Mouse (Mus musculus): Measurements from ENCODE around the gene Glyr1.

Gene Glyr1

DNA sequence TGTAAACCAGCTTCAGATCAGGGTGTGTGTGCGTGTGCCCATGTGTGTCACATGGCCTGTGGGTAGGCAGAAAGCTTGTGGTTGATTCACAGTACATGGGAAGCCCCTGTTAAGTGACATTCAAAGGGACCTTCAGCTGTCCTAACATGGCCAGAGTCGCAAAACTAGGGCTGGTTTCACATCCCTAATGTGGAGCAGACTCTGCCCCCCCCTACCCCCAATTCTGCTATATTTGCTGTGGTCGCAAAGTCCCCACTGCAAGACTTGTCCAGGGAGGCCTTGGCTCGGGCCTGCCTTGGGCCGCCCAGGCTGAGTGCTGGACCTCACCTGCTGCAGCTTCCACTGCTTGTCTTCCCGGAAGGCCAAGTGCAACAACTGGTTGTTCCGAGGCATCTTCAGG, 38.4 kb downstream of the Glyr1 start:
- no peak for DNase-seq (ENCODE audit: low spot score)

DNA sequence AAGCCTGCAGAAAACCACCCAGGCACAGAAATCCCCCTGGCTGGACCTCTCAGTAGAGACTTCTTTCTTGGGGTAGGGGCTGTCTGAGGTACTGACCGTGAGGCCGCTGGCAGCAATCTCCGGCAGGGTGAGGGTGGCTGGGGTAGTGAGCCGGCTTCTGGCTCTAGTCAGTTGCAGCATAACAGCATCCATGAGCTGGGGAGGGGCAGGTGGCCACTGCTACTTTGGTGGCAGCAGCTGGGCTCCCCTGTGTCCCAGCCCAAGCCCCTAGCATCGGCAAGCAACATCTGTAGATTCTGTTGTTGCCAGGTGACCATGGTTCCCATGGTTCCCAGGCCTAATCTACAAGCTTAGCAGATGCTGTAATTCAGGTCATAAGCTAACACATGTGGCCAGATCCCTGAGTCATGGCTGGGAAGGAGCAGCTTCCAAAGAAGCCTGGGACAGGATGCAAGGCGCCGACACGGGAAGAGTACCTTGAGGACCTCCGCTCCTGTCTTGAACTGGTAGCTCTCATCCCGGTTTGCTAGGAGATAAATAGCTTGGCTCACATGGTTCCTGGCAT, 39.2 kb downstream of the Glyr1 start:
- DNase-seq (ENCODE audit: low spot score), result no peak

- no peak for DNase-seq (ENCODE audit: low spot score)
These were observed 41.6 kb downstream of the Glyr1 start for GRCm38 (mm10) chr16:5008076-5008475.

DNA sequence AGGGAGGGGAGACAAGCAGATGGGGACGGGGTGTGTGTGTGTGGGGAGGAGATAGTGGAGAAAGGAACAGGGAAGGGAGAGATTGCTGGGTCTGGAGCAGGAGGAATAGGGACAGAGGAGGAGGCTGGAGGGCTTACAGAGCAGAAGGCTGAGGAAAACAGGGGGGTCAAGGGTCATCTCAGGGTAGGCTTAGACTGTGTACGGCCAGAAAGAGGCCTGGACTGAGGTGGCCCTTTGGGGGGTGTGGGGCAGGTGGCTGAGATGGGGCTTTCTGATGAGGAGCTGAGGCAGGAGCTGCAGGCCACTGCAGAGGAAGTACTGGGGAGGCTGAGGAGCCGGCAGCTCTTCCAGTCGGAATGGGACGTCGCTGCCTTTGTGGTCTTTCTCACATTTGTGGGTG, 42.2 kb downstream of the Glyr1 start:
- DNase-seq (ENCODE audit: low spot score), result no peak

GRCm38 (mm10) chr16:5007067-5007466, 42.6 kb downstream of the Glyr1 start, which contains the start of gene Smim22:
TSS of gene Smim22 (plus strand) at chr16:5007288.
- peak; percentile 42 for DNase-seq (ENCODE audit: low spot score)

- no peak for DNase-seq (ENCODE audit: low spot score)
These were observed 49.1 kb downstream of the Glyr1 start for GRCm38 (mm10) chr16:5000611-5001010.

DNA sequence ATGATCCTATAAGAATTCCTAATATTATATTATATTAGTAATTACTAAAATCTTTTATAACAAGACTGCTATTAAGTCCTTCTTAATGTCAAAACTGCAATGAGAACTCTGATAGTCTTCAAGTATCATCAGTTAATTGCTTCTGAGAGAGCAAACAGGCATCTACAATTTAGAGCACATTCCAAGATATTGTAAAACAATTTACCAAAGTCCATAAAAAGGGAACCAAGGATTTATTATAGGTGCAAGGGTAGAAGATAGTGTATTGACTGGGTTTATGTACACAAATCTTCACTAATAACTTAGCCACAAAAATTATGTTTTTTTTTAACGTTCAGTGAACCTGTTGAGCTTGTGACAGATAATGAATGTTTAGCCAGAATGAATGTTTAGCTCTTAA, 50.7 kb downstream of the Glyr1 start:
- no peak for DNase-seq (ENCODE audit: low spot score)

- DNase-seq (ENCODE audit: low spot score), result no peak
These were observed 52.1 kb downstream of the Glyr1 start, which contains the start of gene Sept12 for GRCm38 (mm10) chr16:4997553-4997952. TSS of gene Sept12 (minus strand) at chr16:4997852.

DNA sequence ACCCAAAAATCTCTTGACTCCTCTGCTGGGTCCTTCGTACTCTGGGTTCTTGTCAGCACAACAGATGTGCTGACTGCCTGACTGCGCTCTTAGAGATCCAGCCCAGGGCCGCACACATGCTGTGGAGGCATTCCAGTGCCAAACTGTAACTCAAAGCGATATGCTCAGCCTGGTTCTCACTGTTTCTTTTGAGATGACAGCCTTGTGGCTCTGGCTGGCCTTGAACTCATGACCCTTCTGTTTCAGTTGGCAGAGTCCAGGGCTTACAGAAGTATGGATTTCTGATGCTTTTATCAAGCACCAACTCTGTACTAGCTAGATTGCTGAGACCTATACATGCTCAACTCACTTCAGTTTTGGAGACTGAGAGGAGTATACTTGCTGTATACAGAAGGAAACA, 56.4 kb downstream of the Glyr1 start:
- peak; percentile 30 for DNase-seq (ENCODE audit: low spot score)

GRCm38 (mm10) chr16:4984717-4985116, 64.9 kb downstream of the Glyr1 start:
- no peak for DNase-seq (ENCODE audit: low spot score)

DNA sequence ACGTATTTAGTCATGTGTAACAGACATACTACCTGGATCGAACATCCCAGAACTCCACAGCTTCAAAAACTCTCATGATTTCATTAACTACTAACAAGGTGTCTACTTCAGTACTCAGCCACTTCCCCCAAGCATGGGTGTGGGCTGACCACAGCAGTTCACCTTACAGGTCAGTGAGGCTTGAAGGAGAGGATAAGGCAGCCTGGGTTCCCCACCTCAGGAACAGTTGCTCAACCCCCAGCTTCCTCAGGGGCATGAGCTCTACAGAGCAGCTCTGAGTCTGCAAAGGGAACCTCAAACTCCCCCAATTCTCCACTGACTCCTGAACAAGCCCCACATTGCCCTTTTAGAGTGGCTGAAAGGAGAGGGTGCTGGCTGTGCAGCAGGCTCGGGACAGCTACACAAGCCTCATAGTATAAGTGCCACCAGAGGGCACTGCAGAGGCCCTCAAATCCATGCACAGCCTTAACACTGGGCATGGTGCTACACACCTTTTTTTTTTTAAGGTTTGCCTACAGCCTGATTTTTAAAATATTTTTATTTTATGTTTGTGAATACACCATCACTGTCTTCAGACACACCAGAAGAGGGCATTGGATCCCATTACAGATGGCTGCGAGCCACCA, 69.8 kb downstream of the Glyr1 start:
- no peak for DNase-seq (ENCODE audit: low spot score)

GRCm38 (mm10) chr16:4978275-4979051, 71.2 kb downstream of the Glyr1 start:
- no peak for DNase-seq (ENCODE audit: low spot score)

GRCm38 (mm10) chr16:4976180-4976579, 73.5 kb downstream of the Glyr1 start:
- DNase-seq (ENCODE audit: low spot score), result no peak

- no peak for DNase-seq (ENCODE audit: low spot score)
These were observed 75.1 kb downstream of the Glyr1 start for GRCm38 (mm10) chr16:4974521-4974920.

- DNase-seq (ENCODE audit: low spot score), result no peak
These were observed 78.0 kb downstream of the Glyr1 start for GRCm38 (mm10) chr16:4971626-4972025.

DNA sequence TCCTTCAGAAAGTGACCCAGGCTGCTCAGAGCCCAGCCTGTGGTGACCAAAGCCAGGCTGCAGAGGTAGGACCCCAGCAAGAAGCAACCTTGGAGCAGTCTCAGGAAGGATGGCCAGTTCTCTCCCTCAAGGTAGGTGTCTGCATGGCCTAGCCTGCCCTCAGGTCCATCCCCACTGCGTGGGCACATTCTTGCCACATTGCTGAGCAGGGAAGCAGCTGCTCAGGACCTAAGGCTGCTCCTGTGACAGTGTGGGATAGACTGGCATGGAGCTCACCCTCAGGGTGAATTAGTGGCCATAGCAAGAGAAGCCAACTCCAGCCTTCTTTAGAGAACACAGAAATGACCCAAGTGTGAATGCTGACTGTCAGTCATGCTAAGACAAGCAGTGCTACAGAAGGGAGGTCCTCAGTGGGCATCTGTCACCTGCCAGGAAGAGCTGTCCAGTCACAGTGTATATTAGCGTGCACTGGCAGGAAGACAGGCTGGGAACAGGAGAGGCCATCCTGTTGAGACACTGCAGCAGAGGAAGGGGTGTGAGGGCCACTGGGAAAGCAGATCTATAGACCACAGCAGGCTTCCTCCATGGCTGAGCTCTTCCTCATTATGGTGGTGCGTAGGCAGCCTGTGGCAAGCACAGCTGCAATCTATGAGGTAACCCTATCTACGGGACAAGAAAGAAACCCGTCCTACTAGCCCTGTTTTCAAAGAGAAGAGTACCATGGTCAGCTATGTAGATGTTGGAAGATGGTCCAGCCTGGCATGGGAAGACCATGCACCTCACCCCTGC, 80.4 kb downstream of the Glyr1 start:
- no peak for DNase-seq (ENCODE audit: low spot score)

DNA sequence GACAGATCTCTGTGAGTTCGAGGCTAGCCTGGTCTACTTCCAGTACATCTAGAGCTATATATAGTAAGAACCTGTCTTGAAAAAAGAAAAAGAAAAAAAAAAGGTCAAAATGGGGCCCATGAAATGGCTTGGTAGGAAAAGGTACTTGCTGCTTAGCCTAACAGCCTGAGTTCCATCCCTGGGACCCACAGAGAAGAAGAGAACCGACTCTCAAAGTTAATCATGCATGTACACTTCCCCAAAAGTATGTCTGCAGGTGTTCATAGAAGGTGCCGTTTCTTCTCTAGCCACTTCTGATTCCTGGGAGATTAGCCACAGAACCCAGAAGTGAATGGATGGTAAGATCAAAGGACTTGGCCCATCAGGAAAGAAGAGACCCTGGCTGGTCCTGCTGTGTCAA, 81.2 kb downstream of the Glyr1 start:
- DNase-seq (ENCODE audit: low spot score), result no peak

DNA sequence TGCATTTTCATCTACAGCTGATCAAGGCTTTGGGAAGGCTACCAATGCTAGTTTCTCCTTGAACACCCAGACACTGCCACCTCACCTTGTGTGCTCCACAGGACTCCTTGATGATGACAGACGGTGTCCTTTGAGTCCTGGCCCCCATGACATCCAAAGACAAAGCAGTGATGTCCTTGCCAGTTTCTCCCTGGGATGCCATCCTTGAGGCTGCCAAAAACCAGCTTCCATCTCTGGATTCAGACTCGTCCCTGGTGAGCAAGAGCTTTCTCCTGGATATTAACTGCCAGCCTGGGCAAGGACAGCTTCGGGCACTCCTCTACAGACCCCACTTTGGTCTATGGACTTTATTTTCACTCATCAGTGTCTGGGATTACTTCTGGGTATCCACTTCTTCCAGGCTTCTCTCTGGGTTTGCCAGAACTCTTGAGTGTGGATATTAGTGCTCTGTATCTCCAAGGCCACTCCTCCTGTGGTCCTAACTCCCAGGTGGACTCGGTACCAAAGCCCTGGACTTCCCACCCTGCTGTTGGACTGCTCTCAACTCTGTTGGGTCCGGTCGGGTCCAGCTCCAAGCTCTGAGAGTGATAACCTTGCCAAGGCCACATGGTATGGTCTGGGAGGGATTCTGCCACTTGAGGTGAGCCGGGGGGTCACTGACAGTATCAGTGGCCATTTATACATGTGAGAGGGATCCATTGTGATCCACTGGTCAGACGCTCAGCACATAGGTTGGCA, 84.1 kb downstream of the Glyr1 start:
- DNase-seq (ENCODE audit: low spot score), result no peak

DNA sequence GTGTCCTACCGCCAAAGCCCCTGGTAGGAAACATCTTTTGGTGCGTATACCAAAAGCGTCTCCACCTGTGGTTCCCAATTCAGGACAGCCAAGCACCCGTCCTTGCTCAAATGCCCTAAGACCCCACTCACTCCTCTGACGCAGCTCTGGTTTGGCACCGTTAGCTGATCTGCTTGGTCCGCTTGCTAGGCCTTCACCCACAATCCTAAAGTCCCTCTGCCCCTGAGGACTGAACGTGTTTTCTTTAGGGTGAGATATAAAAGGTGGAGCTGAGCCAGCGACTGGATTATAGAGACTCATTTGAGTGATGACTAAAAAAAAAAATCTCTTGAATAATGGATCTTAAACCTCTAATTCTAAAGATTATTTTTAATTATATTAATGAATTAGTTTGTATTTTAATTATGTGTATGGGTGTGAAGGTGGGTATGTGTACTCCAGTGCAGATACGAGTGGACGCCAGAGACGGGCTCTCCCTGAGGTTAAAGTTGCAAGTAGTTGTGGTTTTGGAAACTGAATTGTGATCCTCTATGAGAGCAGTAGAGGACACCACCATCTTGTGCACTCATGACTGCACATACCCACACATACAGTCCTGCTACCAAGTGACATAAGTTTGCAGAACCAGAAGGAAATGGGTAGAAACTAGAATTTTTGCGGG, 84.8 kb downstream of the Glyr1 start:
- DNase-seq (ENCODE audit: low spot score), result no peak
